Mouse (Mus musculus) layer of hippocampus, postnatal 10 days (tissue): ENCODE measurements around the gene Limk1. TPM values are rescaled to one million over a fixed set of nuclear protein-coding genes. Genes with fewer than 3 reads are reported as not detected.
A peak's percentile ranks its signal among the peaks of the same experiment; 100 is the strongest.
"Not testable (repeated sequence)": the region's sequence is repeated elsewhere in the genome, so short reads cannot be mapped to it uniquely, and the experiment has no call there.

Experiments
- DNase-seq, 2 experiments: peaks; one replicate each; pipeline ENCODE4 v3.0.0; 2021; ENCODE audit warnings: low spot score in 2 of 2
- total RNA-seq, 2 experiments: library from RNA; stranded (reverse); gene quantifications; 2 replicates each; pipeline ENCODE4 v1.2.3; 2021

Limk1 gene
- total RNA-seq, 2 experiments from 2014 or later = 59.1 to 67.5 TPM

DNA sequence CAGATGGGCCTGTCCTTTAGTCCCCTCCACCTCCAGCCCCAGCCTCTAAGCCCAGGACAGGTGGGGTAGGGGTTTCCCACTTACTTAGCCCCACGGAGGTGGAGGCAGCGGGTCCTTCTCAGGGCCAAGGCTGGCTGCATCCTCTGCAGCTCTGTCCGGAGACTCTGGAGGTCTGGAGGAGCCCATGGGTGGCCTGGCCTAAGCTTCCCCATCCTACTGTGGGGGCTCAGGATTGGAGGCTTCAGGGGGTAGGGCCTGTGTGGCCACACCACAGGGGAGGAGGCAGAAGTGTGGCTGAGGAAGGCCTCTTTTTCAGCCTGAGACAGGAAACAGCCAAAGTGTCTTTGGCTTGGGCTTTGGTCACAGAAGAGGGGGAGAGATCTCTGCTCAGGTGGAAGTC, 10.4 kb downstream of the Limk1 start:
- DNase-seq = no peak

GRCm38 (mm10) chr5:134677491-134677890, 10.9 kb downstream of the Limk1 start:
- no peak for DNase-seq

DNA sequence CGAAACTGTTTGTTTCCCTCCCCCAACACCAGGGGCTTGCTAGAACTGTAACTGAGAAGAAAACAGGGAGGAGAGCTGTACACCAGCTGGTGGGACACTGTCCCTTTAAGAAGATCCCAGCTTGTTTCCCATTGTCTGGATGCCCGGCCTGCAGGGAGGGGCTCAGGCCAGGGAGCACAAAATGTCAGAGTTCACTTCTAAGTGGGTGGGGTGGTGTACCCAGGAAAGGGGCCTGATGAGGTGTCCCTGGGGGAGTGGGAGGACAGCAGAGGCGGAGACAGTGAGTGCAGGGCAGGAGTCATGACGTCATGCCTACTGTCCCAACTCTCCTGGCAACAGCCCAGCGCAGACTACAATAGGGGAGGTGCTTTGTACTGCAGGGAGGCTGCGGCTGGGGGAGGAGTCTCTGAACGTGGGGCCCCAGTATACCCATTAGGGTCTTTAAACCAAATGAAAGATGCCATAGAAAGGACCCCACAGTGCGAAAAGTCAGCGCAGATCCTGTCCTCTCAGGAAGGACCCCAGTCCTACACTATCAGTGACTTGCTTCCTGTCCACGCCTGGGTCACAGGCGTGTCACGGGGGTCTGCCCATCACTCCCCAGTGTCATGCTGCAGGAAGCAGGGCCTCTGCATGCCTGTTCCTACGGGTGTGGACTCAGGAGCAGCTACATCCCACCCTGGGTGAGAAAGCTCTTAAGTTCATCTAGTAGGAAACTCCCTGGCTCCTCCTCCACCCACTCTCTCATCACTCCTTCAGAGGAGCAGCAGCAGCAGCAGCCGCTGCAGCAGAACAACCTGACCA, 12.2 kb downstream of the Limk1 start:
- peak; percentile 42 to 61 for DNase-seq

DNA sequence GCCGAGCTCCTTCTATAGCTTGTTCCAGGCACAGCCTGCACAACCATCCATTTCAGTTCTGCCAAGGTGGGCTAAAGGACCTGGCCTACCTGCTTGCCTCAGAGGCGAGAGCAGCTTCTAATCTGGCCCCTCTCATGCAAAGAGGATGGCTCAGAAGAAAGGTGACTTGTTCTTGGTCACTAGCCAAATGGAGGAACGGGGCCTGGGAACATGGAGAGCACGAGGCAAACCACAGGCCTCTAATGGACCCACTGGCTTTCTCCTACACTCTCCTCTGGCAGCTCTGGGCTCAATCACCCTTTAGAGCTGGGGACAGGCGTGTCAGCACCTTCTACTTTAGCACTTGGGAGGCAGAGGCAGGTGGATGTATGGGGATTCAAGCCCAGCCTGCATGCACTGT, 13.4 kb downstream of the Limk1 start:
- no peak for DNase-seq

DNA sequence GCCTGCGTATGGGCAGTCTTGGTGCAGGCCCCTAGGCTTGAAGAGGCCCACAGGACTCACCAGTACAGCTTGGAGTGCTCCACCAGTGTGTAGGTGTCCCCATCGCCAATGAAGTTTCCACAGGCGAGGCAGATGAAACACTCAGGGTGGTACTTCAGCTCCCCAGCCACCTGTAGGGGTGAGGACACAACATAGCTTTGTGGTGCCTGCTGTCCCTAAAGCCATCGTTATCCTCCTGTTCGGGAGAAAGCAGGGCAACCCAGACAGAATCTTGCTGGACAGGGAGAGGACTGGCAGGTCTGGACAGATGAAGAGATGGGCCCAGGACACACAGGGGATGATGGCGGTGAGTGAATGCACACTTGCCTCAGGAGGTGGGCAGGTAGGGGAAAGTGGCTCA, 15.8 kb downstream of the Limk1 start:
- no peak for DNase-seq

- DNase-seq = no peak
Observed at GRCm38 (mm10) chr5:134672198-134672516, 16.2 kb downstream of the Limk1 start.

DNA sequence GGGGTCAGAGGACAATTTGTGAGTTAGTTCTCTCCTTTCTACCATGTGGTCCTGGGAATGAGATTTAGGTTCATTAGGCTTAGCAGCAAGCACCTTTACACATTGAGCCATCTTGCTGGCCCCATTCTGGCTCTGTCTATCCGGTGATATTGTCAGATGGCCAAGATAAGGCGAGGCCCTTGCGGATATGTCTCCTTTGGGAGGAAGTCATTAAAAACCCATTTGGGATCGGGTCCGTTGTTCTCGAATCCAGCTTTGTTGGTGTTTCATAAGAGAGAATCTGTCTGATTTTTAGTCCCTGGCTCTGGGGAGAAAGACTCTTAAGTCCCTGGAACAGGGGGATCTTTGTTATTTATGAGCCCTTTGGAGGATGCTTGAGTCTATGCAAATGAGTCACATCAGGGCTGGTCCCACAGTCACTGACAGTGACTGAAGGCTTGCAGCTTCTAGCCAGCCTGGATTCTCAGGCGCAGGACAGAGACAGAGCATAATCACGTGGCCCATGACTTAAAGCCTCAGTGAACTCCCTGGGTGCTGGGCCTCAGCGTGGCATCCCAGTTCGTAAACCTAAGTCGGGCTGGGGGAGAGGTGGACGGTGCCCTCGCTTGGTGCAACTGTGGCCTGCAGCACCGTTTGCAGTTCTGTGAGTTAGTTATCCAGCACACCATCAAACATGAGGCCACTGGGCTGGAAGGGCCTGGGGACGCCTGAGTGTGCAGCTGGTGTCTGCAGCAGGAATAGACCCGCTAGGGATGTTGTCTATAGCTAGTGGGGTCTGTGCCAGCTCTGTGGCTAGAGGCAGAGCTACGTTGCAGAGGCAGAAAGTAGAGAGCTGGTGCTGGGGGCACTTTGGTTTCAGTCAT, 16.8 kb downstream of the Limk1 start:
- DNase-seq = no peak

- DNase-seq = no peak
Observed at GRCm38 (mm10) chr5:134669001-134669708, 19.2 kb downstream of the Limk1 start.

DNA sequence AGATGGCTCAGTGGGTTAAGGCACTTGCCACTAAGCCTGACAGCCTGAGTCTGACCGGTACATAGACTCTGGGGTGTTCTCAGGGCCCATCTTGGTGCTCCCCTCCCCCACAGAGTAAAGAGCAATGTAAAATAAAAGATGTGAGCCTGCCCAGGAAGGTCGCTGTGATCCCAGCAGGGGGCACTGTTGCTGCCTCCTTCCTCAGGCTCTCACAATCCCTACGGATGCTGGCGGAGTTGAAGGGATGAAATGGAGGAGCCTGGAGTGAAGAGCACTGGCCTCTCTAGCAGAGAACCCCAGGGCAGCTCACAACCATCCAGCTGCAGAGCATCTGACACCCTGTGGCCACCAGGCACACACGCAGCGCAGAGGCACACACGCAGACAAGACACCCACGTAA, 19.9 kb downstream of the Limk1 start:
- peak; percentile 34 to 55 for DNase-seq

DNA sequence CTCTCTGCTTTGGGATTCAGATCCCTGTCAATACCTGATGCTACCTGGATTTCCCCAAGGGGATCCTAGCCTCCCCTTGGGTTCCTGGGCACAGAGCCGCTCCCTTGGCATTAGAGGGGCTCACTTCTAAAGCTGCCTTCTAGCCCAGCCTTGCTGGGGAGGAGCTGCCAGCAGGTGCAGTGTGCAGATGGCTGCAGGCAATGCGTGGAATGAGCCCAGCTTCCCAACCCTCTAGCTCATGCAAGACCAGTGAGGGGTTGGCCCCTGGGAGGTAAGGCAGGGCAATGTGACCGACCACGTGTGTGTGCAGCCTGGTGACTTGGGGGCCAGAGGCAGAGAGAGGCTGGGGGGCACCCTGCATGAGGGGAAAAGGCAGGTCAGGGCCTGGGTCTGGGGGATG, 31.7 kb downstream of the Limk1 start:
- DNase-seq = no peak

DNA sequence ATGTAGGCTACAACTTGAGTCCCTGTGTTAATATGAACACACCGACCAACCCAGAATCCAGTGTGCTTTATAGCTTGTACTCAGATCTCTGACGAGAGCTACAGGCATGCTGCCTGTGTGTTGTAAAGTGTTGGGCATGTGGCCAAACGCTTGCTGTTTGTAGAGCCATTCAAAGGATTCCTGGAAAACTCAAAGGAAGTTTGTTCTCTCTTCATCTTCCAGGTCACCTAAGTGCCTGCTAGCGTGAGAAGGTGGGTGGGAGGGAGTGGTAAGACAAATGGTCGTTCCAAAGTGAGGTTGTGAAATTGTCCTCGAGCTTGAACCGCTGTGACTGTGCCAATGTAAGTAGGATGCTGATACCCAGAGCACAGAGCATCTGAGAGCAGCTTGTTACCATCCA, 36.4 kb downstream of the Limk1 start:
- DNase-seq = peak in 1 of 2 experiments; percentile 20

- peak; percentile 58 to 59 for DNase-seq
Observed at GRCm38 (mm10) chr5:134650926-134651325, 37.5 kb downstream of the Limk1 start.

DNA sequence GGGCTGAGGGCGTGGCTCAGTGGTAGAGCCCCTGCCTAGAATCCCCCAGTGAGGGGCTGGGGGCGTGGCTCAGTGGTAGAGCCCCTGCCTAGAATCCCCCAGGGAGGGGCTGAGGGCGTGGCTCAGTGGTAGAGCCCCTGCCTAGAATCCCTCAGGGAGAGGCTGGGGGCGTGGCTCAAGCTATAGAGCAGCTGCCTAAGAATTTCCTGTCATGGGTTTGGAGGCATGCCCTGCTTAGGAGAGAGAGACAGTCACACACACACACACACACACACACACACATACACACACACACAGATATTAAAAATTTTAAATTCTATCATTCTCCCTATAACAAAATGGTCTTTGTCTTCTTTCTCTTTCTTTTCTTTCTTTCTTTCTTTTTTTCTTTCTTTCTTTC, 39.4 kb downstream of the Limk1 start:
- DNase-seq = not testable (repeated sequence)

DNA sequence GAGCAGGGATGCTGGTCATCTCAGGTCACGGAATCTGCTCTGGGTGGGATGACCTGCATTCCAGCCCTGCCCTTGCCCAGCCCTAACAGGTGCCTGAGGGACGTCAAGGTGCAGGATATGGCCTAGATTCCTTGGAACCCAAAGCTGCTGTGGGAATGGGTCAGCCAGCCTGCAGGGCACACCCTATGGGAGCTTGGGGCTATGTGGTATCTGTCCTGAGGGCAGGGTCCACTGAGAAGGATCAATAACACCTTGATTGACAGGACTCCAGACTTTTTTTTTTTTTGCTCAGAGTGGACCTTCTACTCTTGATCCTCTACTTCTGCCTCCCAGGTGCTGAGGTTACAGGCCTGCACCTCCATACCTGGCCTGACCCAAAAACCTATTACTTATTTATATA, 41.0 kb downstream of the Limk1 start:
- no peak for DNase-seq

DNA sequence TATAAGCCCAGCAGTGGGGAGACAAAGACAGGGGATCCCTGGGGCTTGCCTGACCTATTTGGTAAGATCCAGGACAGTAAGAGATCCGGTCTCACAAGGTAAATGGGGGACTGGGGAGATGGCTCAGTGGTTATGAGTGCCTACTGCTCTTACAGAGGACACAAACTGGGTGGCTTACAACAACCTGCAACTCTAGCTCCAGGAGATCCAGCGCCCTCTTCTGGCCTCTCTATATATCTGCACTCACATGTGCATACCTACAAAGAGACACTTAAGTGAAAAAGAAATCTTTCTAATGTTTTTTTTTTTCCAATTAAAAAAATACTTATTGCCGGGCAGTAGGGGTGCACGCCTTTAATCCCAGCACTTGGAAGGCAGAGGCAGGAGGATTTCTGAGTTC, 41.9 kb downstream of the Limk1 start:
- no peak for DNase-seq

- DNase-seq = no peak
Observed at GRCm38 (mm10) chr5:134644643-134645118, 43.7 kb downstream of the Limk1 start.

GRCm38 (mm10) chr5:134644121-134644520, 44.3 kb downstream of the Limk1 start:
- DNase-seq = no peak

DNA sequence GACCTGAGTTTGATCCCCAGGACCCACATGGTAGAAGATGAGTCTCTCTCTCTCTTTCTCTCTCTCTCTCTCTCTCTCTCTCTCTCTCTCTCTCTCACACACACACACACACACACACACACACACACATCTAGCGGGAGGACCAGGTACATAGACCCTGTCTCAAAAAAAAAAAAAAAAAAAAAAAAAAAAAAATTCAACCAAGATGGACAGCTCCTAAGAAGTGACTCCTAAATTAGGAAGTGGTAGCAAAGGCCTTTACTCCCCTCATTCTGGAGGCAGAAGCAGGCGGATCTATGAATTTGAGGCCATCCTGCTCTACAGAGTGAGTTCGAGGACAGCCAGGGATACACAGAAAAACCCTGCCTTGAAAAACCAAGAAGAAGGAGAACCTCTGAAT, 48.0 kb downstream of the Limk1 start:
- no peak for DNase-seq

DNA sequence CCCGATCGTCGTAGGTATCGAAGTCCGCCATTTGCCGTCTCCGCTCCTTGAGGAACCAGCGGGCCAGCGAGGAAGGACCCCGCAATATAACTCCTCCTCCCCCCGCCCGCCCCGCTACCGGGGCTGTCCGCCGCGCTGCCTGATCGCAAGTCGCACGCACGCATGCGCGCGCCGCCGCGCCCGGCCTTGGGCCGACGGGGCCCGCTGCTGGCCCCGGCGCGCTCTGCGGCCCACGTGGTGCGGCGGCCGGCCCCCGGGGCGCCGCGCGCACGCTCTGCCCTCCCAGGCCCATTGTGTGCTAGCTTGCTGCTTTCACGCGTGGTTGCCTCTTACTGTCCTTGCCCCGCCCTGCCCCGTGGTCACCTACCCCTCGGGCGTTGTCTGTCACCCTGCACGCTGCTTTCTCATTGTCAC, 49.1 kb downstream of the Limk1 start, which contains the start of gene Eif4h:
Eif4h (minus strand) TSS at position 222 of the 414 bp plus-strand sequence.
- DNase-seq = peak; percentile 96 to 98

GRCm38 (mm10) chr5:134638461-134639268, 49.7 kb downstream of the Limk1 start:
- no peak for DNase-seq
